Mouse (Mus musculus) liver, embryonic 14.5 days (tissue): ENCODE measurements around the gene Vmn1r58. TPM values are rescaled to one million over a fixed set of nuclear protein-coding genes. Genes with fewer than 3 reads are reported as not detected.

Experiments used
- ATAC-seq: fragments of 200-750 bp; cut with Nextera tagmentation; 2 replicates; pipeline ENCODE4 v1.8.0; 2017; ENCODE audit warnings: moderate number of reproducible peaks, mild to moderate bottlenecking, moderate library complexity; ENCODE audit not compliant: insufficient read depth
- DNase-seq, 3 experiments: peaks; one replicate each; pipeline ENCODE4 v3.0.0-alpha.2; 2012 to 2013; ENCODE audit warnings: low read depth in 3 of 3, low spot score in 3 of 3
- H3K27ac ChIP-seq: fragments of 300-500 bp; sonication (generic); 2 replicates; pipeline ENCODE4 v1.5.1; 2014; ENCODE audit warnings: moderate library complexity, mild to moderate bottlenecking, control low read depth, inconsistent platforms
- H3K27me3 ChIP-seq: fragments of 300-500 bp; sonication (generic); 2 replicates; pipeline ENCODE4 v1.6.1; 2014; ENCODE audit warnings: mild to moderate bottlenecking, low read length, moderate library complexity; ENCODE audit not compliant: control insufficient read depth, insufficient read depth
- H3K36me3 ChIP-seq: fragments of 300-500 bp; sonication (generic); replicated peaks from 2 replicates; pipeline ENCODE4 v1.6.1; 2014; ENCODE audit warnings: low read depth; ENCODE audit not compliant: control insufficient read depth, insufficient read depth
- H3K4me1 ChIP-seq, 2 experiments: fragments of 200-500 bp in 1 of 2; fragments of 300-500 bp in 1 of 2; sonication (generic) in 1 of 2; replicated peaks; 2 replicates each; pipeline ENCODE4 v1.6.1; 2012 to 2014; ENCODE audit warnings: antibody characterized with exemption in 1 of 2, inconsistent platforms in 1 of 2, low read length in 1 of 2; ENCODE audit not compliant: control insufficient read depth in 2 of 2, insufficient read depth in 2 of 2
- H3K4me2 ChIP-seq: fragments of 300-500 bp; sonication (generic); 2 replicates; pipeline ENCODE4 v1.6.1; 2014; ENCODE audit warnings: low read depth, mild to moderate bottlenecking, control low read depth, moderate library complexity
- H3K4me3 ChIP-seq, 2 experiments: fragments of 200-500 bp in 1 of 2; fragments of 300-500 bp in 1 of 2; sonication (generic) in 1 of 2; 2 replicates each; pipeline ENCODE4 v1.5.1; 2012 to 2014; ENCODE audit warnings: low read depth in 2 of 2, low read length in 2 of 2, mild to moderate bottlenecking in 2 of 2, control low read depth in 1 of 2, inconsistent platforms in 1 of 2, moderate library complexity in 1 of 2; ENCODE audit not compliant: insufficient read depth in 1 of 2
- H3K9ac ChIP-seq: fragments of 300-500 bp; sonication (generic); replicated peaks from 2 replicates; pipeline ENCODE4 v1.6.1; 2014; ENCODE audit warnings: mild to moderate bottlenecking, control low read depth, moderate library complexity
- H3K9me3 ChIP-seq: fragments of 300-500 bp; sonication (generic); 2 replicates; pipeline ENCODE4 v1.6.1; 2016; ENCODE audit warnings: low read length, mixed read lengths; ENCODE audit not compliant: control insufficient read depth
- CTCF ChIP-seq: IDR thresholded peaks from 2 replicates; pipeline ENCODE4 v1.5.1; 2016; ENCODE audit warnings: antibody characterized with exemption, low read depth, control low read depth
- EP300 ChIP-seq: IDR thresholded peaks from 2 replicates; pipeline ENCODE4 v1.6.1; 2016; ENCODE audit warnings: antibody characterized with exemption, low read depth
- WGBS: fragments of 180-500 bp; shearing (Covaris S2); extraction: QIAGEN DNeasy Blood & Tissue Kit; methylation state at CpG from one replicate; pipeline ENCODE4 v1.1.7; 2014; ENCODE audit not compliant: insufficient replicate concordance; 5-methylcytosine and 5-hydroxymethylcytosine counted together
- polyA plus RNA-seq, 2 experiments: library from polyadenylated mRNA; depleted of rRNA in 1 of 2; stranded (reverse) in 1 of 2; unstranded in 1 of 2; fragments of >200 nt; fragmentation: Nextera tagmentation in 1 of 2; extraction: Ambion mirVana in 1 of 2; gene quantifications; 2 replicates each; pipeline versions ENCODE4 v1.2.1 to v1.2.3; 2012 to 2014

Vmn1r58 gene
- polyA plus RNA-seq, 2 experiments, result not detected

- WGBS, result 72% methylated on average over 5 of the region's 5 CpGs
- no peak for TF ChIP-seq EP300
- no peak for TF ChIP-seq CTCF
- H3K4me2 ChIP-seq, result no peak overlapping the region
- H3K9ac ChIP-seq, result no peak overlapping the region
- H3K27ac ChIP-seq, result no peak overlapping the region
- no peak overlapping the region for H3K4me3 ChIP-seq
- ATAC-seq, result no peak
- H3K9me3 ChIP-seq, result no peaks in the 10 kb centered on the region; the same call in 1 of the 2 replicates
- H3K4me1 ChIP-seq, result no peaks in the 10 kb centered on the region
- no peak for DNase-seq
- no peaks in the 10 kb centered on the region for H3K27me3 ChIP-seq
- no peaks in the 10 kb centered on the region for H3K36me3 ChIP-seq
These were observed 49.6 kb downstream of the Vmn1r58 start for GRCm38 (mm10) chr7:5363599-5363998.

Other genes with a start within 250 kb of the Vmn1r58 start
- not detected in 2 replicates for gene Vmn1r56, start 216.6 kb downstream of the Vmn1r58 start, polyA plus RNA-seq (2012; rRNA removed)
- gene Vmn1r56, start 216.6 kb downstream of the Vmn1r58 start, polyA plus RNA-seq (2014; fragmentation: Nextera tagmentation; extraction: Ambion mirVana), result not detected in 2 replicates
- not detected in 2 replicates for gene Vmn1r57, start 194.9 kb downstream of the Vmn1r58 start, polyA plus RNA-seq (2012; rRNA removed)
- not detected in 2 replicates for gene Vmn1r57, start 194.9 kb downstream of the Vmn1r58 start, polyA plus RNA-seq (2014; fragmentation: Nextera tagmentation; extraction: Ambion mirVana)
- not detected in 2 replicates for gene Gm5065, start 62.9 kb downstream of the Vmn1r58 start, polyA plus RNA-seq (2012; rRNA removed)
- not detected in 2 replicates for gene Gm5065, start 62.9 kb downstream of the Vmn1r58 start, polyA plus RNA-seq (2014; fragmentation: Nextera tagmentation; extraction: Ambion mirVana)
- gene Nlrp2, start 62.4 kb downstream of the Vmn1r58 start, polyA plus RNA-seq (2012; rRNA removed), result not detected in 2 replicates
- gene Nlrp2, start 62.4 kb downstream of the Vmn1r58 start, polyA plus RNA-seq (2014; fragmentation: Nextera tagmentation; extraction: Ambion mirVana), result not detected in 2 replicates
- gene Vmn1r59, start 43.4 kb upstream of the Vmn1r58 start, polyA plus RNA-seq (2012; rRNA removed), result not detected in 2 replicates
- gene Vmn1r59, start 43.4 kb upstream of the Vmn1r58 start, polyA plus RNA-seq (2014; fragmentation: Nextera tagmentation; extraction: Ambion mirVana), result not detected in 2 replicates
- gene Vmn2r28, start 80.6 kb upstream of the Vmn1r58 start, polyA plus RNA-seq (2012; rRNA removed), result not detected in 2 replicates
- not detected in 2 replicates for gene Vmn2r28, start 80.6 kb upstream of the Vmn1r58 start, polyA plus RNA-seq (2014; fragmentation: Nextera tagmentation; extraction: Ambion mirVana)
- not detected in 2 replicates for gene Vmn1r60, start 133.9 kb upstream of the Vmn1r58 start, polyA plus RNA-seq (2012; rRNA removed)
- gene Vmn1r60, start 133.9 kb upstream of the Vmn1r58 start, polyA plus RNA-seq (2014; fragmentation: Nextera tagmentation; extraction: Ambion mirVana), result not detected in 2 replicates
- gene Vmn1r61, start 199.9 kb upstream of the Vmn1r58 start, polyA plus RNA-seq (2012; rRNA removed), result not detected in 2 replicates
- gene Vmn1r61, start 199.9 kb upstream of the Vmn1r58 start, polyA plus RNA-seq (2014; fragmentation: Nextera tagmentation; extraction: Ambion mirVana), result not detected in 2 replicates